Mouse (Mus musculus) testis, adult 10 weeks (tissue): Measurements from ENCODE around the gene Olfr357. TPM values are rescaled to one million over a fixed set of nuclear protein-coding genes. Genes with fewer than 3 reads are reported as not detected.

ENCODE experiments used
- polyA plus RNA-seq: library from polyadenylated mRNA; stranded (reverse); fragments of 350-450 nt; fragmentation: Illumina TruSeq; extraction: RNeasy Lipid Tissue Mini Kit (QIAGEN cat#74804); gene quantifications from one replicate; pipeline ENCODE4 v1.2.3, GENCODE M21; 2014; ENCODE audit warnings: low read depth, low replicate concordance

Gene Olfr357
- 0.53 TPM for polyA plus RNA-seq

GRCm38 (mm10) chr2:36993527-36993926 lies at the start of gene Olfr357:
Gene Olfr357, plus strand, starts transcription at chr2:36993827.

GRCm38 (mm10) chr2:37009235-37009634 lies 15.6 kb downstream of the Olfr357 start, which contains the start of gene Olfr358:
Gene Olfr358, minus strand, starts transcription at chr2:37009335.

Other genes starting within 250 kb of the Olfr357 start
- not detected for gene Olfr348, start 209.6 kb upstream of the Olfr357 start, polyA plus RNA-seq
- gene Olfr50, start 203.3 kb upstream of the Olfr357 start, polyA plus RNA-seq: not detected
- not detected for gene Olfr3, start 176.8 kb upstream of the Olfr357 start, polyA plus RNA-seq
- gene Olfr350, start 147.5 kb upstream of the Olfr357 start, polyA plus RNA-seq: not detected
- not detected for gene Olfr351, start 131.2 kb upstream of the Olfr357 start, polyA plus RNA-seq
- not detected for gene Olfr352, start 125.4 kb upstream of the Olfr357 start, polyA plus RNA-seq
- gene Olfr353, start 100.9 kb upstream of the Olfr357 start, polyA plus RNA-seq: not detected
- not detected for gene Olfr354, start 88.1 kb upstream of the Olfr357 start, polyA plus RNA-seq
- gene Olfr355, start 64.9 kb upstream of the Olfr357 start, polyA plus RNA-seq: not detected
- not detected for gene Olfr356, start 56.7 kb upstream of the Olfr357 start, polyA plus RNA-seq
- gene Olfr358, start 15.5 kb downstream of the Olfr357 start, polyA plus RNA-seq: not detected
- gene Olfr360, start 71.9 kb downstream of the Olfr357 start, polyA plus RNA-seq: not detected
- gene Olfr361, start 95.5 kb downstream of the Olfr357 start, polyA plus RNA-seq: 1.9 TPM
- gene Olfr362, start 124.1 kb downstream of the Olfr357 start, polyA plus RNA-seq: 1.0 TPM
- not detected for gene Olfr364-ps1, start 145.5 kb downstream of the Olfr357 start, polyA plus RNA-seq
- gene Olfr365, start 194.4 kb downstream of the Olfr357 start, polyA plus RNA-seq: 0.10 TPM
- not detected for gene Olfr366, start 217.7 kb downstream of the Olfr357 start, polyA plus RNA-seq